Mouse (Mus musculus): ENCODE measurements around the gene Trrap. TPM values are rescaled to one million over a fixed set of nuclear protein-coding genes. Genes with fewer than 3 reads are reported as not detected.
A peak's percentile ranks its signal among the peaks of the same experiment; 100 is the strongest.

Gene Trrap
- polyA plus RNA-seq, 1 experiment from 2014 or later, result 51.7 TPM

- no peak for DNase-seq (ENCODE audit: low spot score)
Observed at GRCm38 (mm10) chr5:144870782-144871181, 103.2 kb downstream of the Trrap start.

- no peak for DNase-seq (ENCODE audit: low spot score)
Observed at GRCm38 (mm10) chr5:144871775-144872174, 104.2 kb downstream of the Trrap start.

- no peak for DNase-seq (ENCODE audit: low spot score)
Observed at GRCm38 (mm10) chr5:144872326-144872725, 104.8 kb downstream of the Trrap start.

- no peak for DNase-seq (ENCODE audit: low spot score)
Observed at GRCm38 (mm10) chr5:144872867-144873266, 105.3 kb downstream of the Trrap start.

- DNase-seq (ENCODE audit: low spot score), result no peak
Observed at GRCm38 (mm10) chr5:144875227-144875626, 107.7 kb downstream of the Trrap start.

- peak; percentile 56 for DNase-seq (ENCODE audit: low spot score)
Observed at GRCm38 (mm10) chr5:144875892-144876291, 108.4 kb downstream of the Trrap start.

GRCm38 (mm10) chr5:144877021-144877420 lies 109.5 kb downstream of the Trrap start:
- DNase-seq (ENCODE audit: low spot score), result no peak

GRCm38 (mm10) chr5:144881670-144882399 lies 114.3 kb downstream of the Trrap start:
- no peak for DNase-seq (ENCODE audit: low spot score)

- DNase-seq (ENCODE audit: low spot score), result no peak
Observed at GRCm38 (mm10) chr5:144884629-144885217, 117.2 kb downstream of the Trrap start.

GRCm38 (mm10) chr5:144885968-144886650 lies 118.6 kb downstream of the Trrap start:
- DNase-seq (ENCODE audit: low spot score), result no peak

GRCm38 (mm10) chr5:144891276-144891675 lies 123.7 kb downstream of the Trrap start:
- no peak for DNase-seq (ENCODE audit: low spot score)

GRCm38 (mm10) chr5:144897881-144898280 lies 130.3 kb downstream of the Trrap start:
- DNase-seq (ENCODE audit: low spot score), result no peak

GRCm38 (mm10) chr5:144898448-144899052 lies 131.0 kb downstream of the Trrap start:
- no peak for DNase-seq (ENCODE audit: low spot score)

- DNase-seq (ENCODE audit: low spot score), result no peak
Observed at GRCm38 (mm10) chr5:144901035-144901434, 133.5 kb downstream of the Trrap start.

- DNase-seq (ENCODE audit: low spot score), result no peak
Observed at GRCm38 (mm10) chr5:144901791-144902190, 134.3 kb downstream of the Trrap start.

- DNase-seq (ENCODE audit: low spot score), result no peak
Observed at GRCm38 (mm10) chr5:144904356-144905134, 137.0 kb downstream of the Trrap start.

- DNase-seq (ENCODE audit: low spot score), result peak; percentile 5
Observed at GRCm38 (mm10) chr5:144907591-144907990, 140.1 kb downstream of the Trrap start.

Measured in thymus, postnatal 0 days (tissue).